Mouse (Mus musculus) spleen, adult 2 months (tissue): ENCODE measurements around the gene Tmem131l. TPM values are rescaled to one million over a fixed set of nuclear protein-coding genes. Genes with fewer than 3 reads are reported as not detected.
A peak's percentile ranks its signal among the peaks of the same experiment; 100 is the strongest.

Experiments used
- DNase-seq, 2 experiments: peaks; one replicate each; pipeline versions ENCODE4 v3.0.0 to v3.0.0-alpha.2; 2012 to 2021; ENCODE audit warnings: low spot score in 2 of 2, low read depth in 1 of 2
- H3K27ac ChIP-seq: fragments of 200-500 bp; 2 replicates; pipeline ENCODE4 v1.5.1; 2012; ENCODE audit warnings: low read length, inconsistent platforms; ENCODE audit not compliant: insufficient read depth
- H3K27me3 ChIP-seq: fragments of 200-500 bp; 2 replicates; pipeline ENCODE4 v1.6.1; 2012; ENCODE audit warnings: mild to moderate bottlenecking, moderate library complexity, low read length, inconsistent platforms; ENCODE audit not compliant: control insufficient read depth, insufficient read depth
- H3K36me3 ChIP-seq: fragments of 200-500 bp; 2 replicates; pipeline ENCODE4 v1.6.1; 2012; ENCODE audit warnings: mild to moderate bottlenecking, low read length, inconsistent platforms; ENCODE audit not compliant: control insufficient read depth, insufficient read depth
- H3K4me1 ChIP-seq: fragments of 200-500 bp; 2 replicates; pipeline ENCODE4 v1.6.1; 2011; ENCODE audit warnings: inconsistent platforms; ENCODE audit not compliant: control insufficient read depth, insufficient read depth, insufficient read length
- H3K4me3 ChIP-seq: fragments of 200-500 bp; 2 replicates; pipeline ENCODE4 v1.5.1; 2011; ENCODE audit warnings: mild to moderate bottlenecking, inconsistent platforms; ENCODE audit not compliant: insufficient read depth, insufficient read length; ENCODE audit errors: extremely low read depth
- CTCF ChIP-seq: fragments of 200-500 bp; IDR thresholded peaks from 2 replicates; pipeline ENCODE4 v1.5.1; 2011; ENCODE audit warnings: mild to moderate bottlenecking, inconsistent platforms; ENCODE audit not compliant: insufficient read depth, insufficient read length, insufficient replicate concordance; ENCODE audit errors: extremely low read depth
- POLR2A ChIP-seq: fragments of 200-500 bp; IDR thresholded peaks from 2 replicates; pipeline ENCODE4 v1.6.1; 2011; ENCODE audit warnings: low read depth, low read length, inconsistent platforms
- WGBS: fragments of 180-500 bp; shearing (Covaris S2); methylation state at CpG from one replicate; pipeline ENCODE4 v1.1.7; 2018; 5-methylcytosine and 5-hydroxymethylcytosine counted together
- polyA plus RNA-seq: library from polyadenylated mRNA; depleted of rRNA; stranded (reverse); fragments of >200 nt; gene quantifications from 2 replicates; pipeline ENCODE4 v1.2.3, GENCODE M21; 2012

Tmem131l gene
- polyA plus RNA-seq, 1 experiment, result 116 TPM

DNA sequence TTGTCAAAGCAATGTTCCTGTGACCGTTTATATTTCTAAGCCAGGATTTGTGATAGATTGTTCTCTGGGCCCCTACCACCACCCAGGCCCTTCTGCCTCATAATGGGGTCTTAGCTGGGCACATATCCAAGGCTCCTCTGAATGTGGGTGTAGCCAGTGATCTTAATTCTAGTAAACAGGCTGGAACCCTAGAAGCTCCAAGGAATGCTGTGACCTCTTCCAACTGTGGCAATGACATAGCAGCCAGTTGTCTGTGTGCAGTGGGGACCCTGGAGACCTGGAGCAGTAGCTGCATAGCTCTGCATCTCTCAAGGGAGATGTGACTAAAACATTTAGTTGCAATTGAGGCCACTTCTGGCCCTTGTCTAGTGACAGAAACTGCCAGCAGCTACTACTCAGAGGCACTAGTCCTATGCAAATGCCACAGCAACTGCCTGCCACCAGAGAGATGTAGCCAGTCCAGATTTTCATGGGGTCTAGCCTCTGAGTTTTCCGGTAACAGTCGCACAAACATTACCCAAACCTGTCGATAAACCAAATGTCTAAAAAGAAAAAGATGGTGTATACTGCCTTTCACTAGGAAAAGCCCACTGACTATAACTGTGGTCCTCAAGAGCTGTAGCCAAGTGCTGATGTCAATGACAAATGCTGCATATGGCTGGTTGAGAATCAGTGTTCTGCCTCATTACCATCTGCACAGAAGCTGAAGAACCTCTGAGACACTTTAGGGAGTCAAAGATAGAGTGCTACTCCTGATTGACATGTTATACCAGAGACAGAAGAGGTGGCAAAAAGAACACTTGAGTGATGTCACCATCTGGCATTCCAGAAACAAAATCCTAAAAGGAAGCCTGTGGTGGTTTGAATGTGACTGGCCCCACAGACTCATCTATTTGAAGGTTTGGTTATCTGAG lies 61.2 kb downstream of the Tmem131l start:
- TF ChIP-seq CTCF (no peak), POLR2A (no peak)
- H3K4me3 ChIP-seq, result no peak overlapping the region
- H3K27ac ChIP-seq, result no peak overlapping the region
- WGBS, result 96% methylated on average over 4 of the region's 4 CpGs
- H3K36me3 ChIP-seq, result no peaks in the 10 kb centered on the region; the same call in 1 of the 2 replicates
- peaks cover 2% of the 10 kb centered on the region; the same call in 1 of the 2 replicates for H3K4me1 ChIP-seq
- no peaks in the 10 kb centered on the region for H3K27me3 ChIP-seq
- no peak for DNase-seq

DNA sequence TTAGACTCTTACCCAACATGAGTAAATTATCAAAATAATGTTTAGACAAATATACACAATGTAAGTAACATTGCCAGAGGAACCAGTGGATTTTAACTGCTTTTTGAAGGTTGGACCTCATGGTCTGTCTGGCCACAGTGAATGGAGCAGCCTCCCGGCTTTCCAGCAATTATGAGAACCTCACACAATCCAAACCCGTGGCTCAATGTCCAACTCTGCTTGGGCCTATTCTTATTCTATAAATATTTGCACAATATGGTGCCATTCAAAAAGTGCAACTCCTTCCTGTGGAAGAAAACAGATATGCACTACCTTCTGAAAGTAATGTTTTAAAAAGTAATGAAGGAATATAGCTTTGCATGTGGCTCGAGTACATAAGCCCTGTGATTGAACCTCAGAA lies 62.2 kb downstream of the Tmem131l start:
- TF ChIP-seq POLR2A (no peak), CTCF (no peak)
- Histone ChIP-seq H3K27me3 (no peaks in the 10 kb centered on the region), H3K4me3 (no peak overlapping the region), H3K36me3 (no peaks in the 10 kb centered on the region; the same call in 1 of the 2 replicates), H3K4me1 (peaks cover 2% of the 10 kb centered on the region; the same call in 1 of the 2 replicates), H3K27ac (no peak overlapping the region)
- 94% methylated on average over 3 of the region's 3 CpGs for WGBS
- DNase-seq, result no peak

DNA sequence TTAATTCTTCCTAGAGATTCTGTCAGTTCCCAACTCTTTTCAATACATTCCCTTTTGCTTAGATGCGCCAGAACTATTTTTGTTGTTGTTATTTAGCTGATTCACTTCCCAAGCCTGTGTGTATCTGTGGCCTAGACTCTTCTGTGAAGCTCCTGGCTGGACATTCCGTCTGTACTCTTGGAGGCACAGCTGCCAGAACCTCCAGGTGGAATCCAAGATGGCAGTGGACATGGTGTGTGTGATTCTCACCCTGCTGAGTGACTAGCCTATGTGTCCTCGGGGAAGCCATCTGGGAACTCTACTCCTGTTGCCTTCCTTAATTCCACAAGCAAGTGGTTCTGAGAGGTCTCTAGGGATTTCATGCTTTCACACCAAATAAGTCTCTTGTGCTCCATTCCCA lies 63.8 kb downstream of the Tmem131l start:
- Histone ChIP-seq H3K36me3 (no peaks in the 10 kb centered on the region; the same call in none of the 2 replicates), H3K4me1 (peaks cover 5% of the 10 kb centered on the region; the same call in 1 of the 2 replicates), H3K27ac (no peak overlapping the region), H3K4me3 (no peak overlapping the region), H3K27me3 (no peaks in the 10 kb centered on the region)
- 95% methylated on average over 3 of the region's 3 CpGs for WGBS
- TF ChIP-seq CTCF (no peak), POLR2A (no peak)
- no peak for DNase-seq

DNA sequence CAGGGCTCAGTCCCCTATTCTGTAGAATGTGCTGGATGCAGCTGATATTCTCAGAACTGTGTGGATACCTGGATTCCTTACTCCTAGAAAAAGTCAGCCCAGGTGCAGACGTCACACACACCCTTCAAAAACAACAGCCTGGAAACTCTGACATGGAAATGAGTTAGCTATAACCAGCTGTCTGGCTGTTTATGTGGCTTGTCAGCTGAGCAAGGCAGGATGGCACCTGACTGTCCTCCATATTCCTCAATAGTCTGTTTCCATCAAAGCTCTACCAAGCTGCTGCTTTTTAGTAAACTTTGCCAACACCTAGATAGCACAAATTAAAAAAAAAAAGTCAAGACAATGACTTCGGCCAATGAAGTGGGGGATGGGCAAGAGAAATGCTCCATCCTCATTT lies 66.6 kb downstream of the Tmem131l start:
- Histone ChIP-seq H3K27ac (no peak overlapping the region), H3K36me3 (no peaks in the 10 kb centered on the region; the same call in none of the 2 replicates), H3K4me3 (no peak overlapping the region), H3K4me1 (peaks cover 5% of the 10 kb centered on the region; the same call in 1 of the 2 replicates), H3K27me3 (no peaks in the 10 kb centered on the region)
- WGBS, result 78% methylated on average over 2 of the region's 2 CpGs
- no peak for DNase-seq
- TF ChIP-seq CTCF (no peak), POLR2A (no peak)

DNA sequence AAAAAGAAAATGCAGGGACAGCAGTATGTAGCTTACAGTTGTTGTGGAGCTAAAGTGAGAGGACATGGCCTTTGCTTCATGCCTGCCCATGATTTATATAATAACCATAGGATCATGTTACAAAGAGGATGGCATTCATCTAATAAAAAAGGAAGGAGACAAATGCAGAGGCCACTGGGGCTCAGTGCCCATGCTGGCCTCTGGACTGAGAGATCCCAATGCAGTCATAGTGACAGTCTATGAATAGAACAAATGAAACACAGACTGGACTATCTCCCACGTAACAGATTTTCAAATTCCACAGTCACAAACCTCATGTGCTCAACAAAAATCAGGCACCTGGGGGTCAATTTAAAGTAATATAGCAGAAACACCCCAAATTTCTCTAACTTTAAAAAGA lies 69.3 kb downstream of the Tmem131l start:
- H3K36me3 ChIP-seq, result peaks cover 6% of the 10 kb centered on the region
- H3K27ac ChIP-seq, result no peak overlapping the region
- WGBS, result 88% methylated on average over 1 of the region's 1 CpGs
- no peak overlapping the region for H3K4me3 ChIP-seq
- peaks cover 5% of the 10 kb centered on the region; the same call in 1 of the 2 replicates for H3K4me1 ChIP-seq
- no peak for DNase-seq
- TF ChIP-seq CTCF (no peak), POLR2A (no peak)
- H3K27me3 ChIP-seq, result no peaks in the 10 kb centered on the region

DNA sequence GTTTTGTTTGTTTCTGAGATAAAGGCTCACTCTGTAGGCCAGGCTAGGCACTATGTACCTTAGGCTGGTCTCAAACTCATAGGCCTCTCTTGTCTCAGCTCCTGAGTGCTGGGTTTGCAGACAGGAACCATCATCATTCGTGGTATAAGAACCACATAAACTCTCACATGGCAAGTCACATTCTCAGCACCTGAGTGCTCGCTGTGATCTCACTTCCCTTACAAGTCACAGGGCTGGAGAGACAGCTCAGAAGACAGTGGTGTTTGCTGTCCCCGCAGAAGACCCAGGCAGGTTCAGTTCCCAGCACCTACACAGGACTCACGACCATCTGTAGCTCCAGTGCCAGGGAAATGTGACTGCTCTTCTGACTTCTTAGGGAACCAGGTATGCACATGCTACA lies 70.9 kb downstream of the Tmem131l start:
- DNase-seq, result peak in 1 of 2 experiments; percentile 65

More for the DNA sequence above, 70.9 kb downstream of the Tmem131l start:
- no peak for TF ChIP-seq CTCF
- TF ChIP-seq POLR2A, result no peak
- peaks cover 9% of the 10 kb centered on the region for H3K36me3 ChIP-seq
- peaks cover 5% of the 10 kb centered on the region; the same call in 1 of the 2 replicates for H3K4me1 ChIP-seq
- H3K27ac ChIP-seq, result 0 out of 2 replicates have a peak overlapping the region, but pooled peaks have one; percentile 0
- 57% methylated on average over 4 of the region's 4 CpGs for WGBS
- H3K27me3 ChIP-seq, result no peaks in the 10 kb centered on the region
- H3K4me3 ChIP-seq, result no peak overlapping the region
